Mouse (Mus musculus): Measurements from ENCODE around the gene Pnpla2. TPM values are rescaled to one million over a fixed set of nuclear protein-coding genes. Genes with fewer than 3 reads are reported as not detected.
A peak's percentile ranks its signal among the peaks of the same experiment; 100 is the strongest.

Pnpla2 gene
- total and polyA plus RNA-seq, 2 experiments from 2014 or later = 63.8 to 159 TPM

DNA sequence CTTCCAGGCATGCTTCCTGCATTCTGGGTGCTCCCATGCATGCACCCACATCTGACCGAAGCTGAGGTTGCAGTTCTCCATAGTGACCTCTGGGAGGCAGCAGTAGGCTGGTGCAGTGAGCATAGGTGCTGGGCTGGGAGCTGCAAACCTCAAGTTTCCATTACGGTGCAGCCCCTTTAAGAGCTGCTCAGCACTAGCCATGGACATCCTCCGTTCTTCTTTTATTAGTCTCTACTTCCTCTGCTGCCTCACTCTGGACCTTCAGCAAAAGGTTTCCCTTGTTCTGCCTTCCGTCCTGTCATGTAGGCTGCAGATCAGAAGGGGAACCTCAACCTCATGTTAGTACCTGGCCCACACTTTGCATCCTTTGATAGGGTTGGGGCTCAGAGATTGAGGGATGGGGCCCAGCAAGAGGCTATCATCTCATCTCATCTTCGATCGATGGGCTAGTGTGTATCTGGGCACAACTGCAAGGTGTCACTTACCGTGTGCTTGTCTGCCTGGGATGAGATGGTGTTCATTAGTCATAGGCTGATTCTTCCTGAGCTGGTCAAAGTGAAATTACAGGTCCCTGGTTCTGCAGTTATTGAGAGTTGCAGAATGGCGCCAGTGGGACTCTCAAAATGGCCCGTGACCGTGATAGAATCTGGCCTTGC is 26.0 kb downstream of the Pnpla2 start:
- peak; percentile 94 for TF ChIP-seq CTCF (IDR thresholded peaks at IDR 0.05; ENCODE audit: low read depth)
- no peak for TF ChIP-seq EP300 (IDR thresholded peaks at IDR 0.05; ENCODE audit: low read depth)
- ATAC-seq (ENCODE audit: insufficient read depth, low read depth) (peak; percentile 31), DNase-seq (ENCODE audit: low spot score) (peak; percentile 88)
- WGBS = 10% methylated on average over 10 of the region's 10 CpGs
- H3K36me3 ChIP-seq (replicated peaks; ENCODE audit: control insufficient read depth, insufficient read depth, low read length) = 0 out of 2 replicates have a peak, but pooled peaks cover under 1% of the 10 kb centered on the region
- no peak overlapping the region for H3K27ac ChIP-seq (ENCODE audit: low read depth)
- no peaks in the 10 kb centered on the region; the same call in 1 of the 2 replicates for H3K27me3 ChIP-seq (ENCODE audit: control insufficient read depth, insufficient read depth, low read length)
- H3K4me1 ChIP-seq (ENCODE audit: control insufficient read depth, insufficient read depth) = peaks cover 42% of the 10 kb centered on the region
- peak overlapping the region; percentile 98 for H3K4me2 ChIP-seq (ENCODE audit: low read depth, low read length)
- H3K9ac ChIP-seq (replicated peaks; ENCODE audit: low read depth, low read length) = no peak overlapping the region
- H3K4me3 ChIP-seq (ENCODE audit: low read depth, low read length) = peak overlapping the region; percentile 52
- no peaks in the 10 kb centered on the region for H3K9me3 ChIP-seq (replicated peaks; ENCODE audit: control insufficient read depth, low read length)

DNA sequence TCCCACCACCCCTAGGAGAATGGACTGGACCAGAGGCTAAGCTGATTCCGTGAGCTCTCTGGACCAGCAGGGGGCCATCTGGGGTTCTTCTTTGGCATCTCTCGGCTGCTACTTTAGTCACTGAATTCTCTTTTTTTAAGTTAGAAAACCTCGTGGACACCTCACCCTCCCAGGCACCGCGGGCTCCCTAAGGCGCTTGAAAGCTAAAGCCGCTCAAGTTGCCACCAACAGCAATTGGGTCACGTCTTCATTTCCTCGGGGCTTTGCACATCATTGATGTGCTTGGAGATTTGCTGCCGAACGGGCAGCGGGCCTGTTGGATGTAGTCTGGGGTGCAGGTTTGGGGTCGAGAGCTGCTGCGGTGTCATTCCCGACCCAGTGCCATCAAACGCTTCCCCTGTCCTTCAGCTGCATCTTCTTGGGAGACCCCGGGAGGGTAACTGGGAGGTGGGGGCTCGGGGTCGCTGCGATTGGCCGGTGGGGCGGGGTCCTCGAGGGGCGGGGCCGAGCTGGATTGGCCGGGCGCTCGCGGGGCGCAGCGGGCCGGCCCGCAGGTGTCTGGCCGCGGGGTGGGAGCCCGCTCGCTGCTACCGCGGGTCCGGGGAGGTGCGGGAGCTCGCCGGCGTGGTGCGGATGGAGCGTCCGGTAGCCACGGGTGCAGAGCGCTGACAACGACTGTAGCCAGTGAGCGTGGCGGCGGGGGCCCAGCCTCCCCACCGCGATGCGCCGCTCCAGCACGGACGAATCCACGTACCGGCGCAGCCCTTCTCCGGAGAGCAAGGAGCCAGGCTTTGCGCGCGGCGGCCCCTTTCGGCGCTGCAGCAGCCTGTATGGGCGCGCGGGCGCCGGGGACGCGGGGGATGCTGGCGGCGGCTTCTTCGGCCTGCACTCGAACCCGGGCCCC is 26.8 kb downstream of the Pnpla2 start:
- Histone ChIP-seq H3K9ac (replicated peaks; ENCODE audit: low read depth, low read length) (peak overlapping the region; percentile 45; the same call in 1 of the 2 replicates), H3K4me2 (ENCODE audit: low read depth, low read length) (peak overlapping the region; percentile 98), H3K9me3 (replicated peaks; ENCODE audit: control insufficient read depth, low read length) (no peaks in the 10 kb centered on the region), H3K4me3 (ENCODE audit: low read depth, low read length) (peak overlapping the region; percentile 52), H3K36me3 (replicated peaks; ENCODE audit: control insufficient read depth, insufficient read depth, low read length) (0 out of 2 replicates have a peak, but pooled peaks cover 7% of the 10 kb centered on the region), H3K4me1 (ENCODE audit: control insufficient read depth, insufficient read depth) (peaks cover 38% of the 10 kb centered on the region), H3K27me3 (ENCODE audit: control insufficient read depth, insufficient read depth, low read length) (no peaks in the 10 kb centered on the region; the same call in 1 of the 2 replicates), H3K27ac (ENCODE audit: low read depth) (no peak overlapping the region)
- no peak for DNase-seq (ENCODE audit: low spot score)
- under 1% methylated on average over 72 of the region's 81 CpGs for WGBS
- TF ChIP-seq EP300 (IDR thresholded peaks at IDR 0.05; ENCODE audit: low read depth) (no peak), CTCF (IDR thresholded peaks at IDR 0.05; ENCODE audit: low read depth) (peak; percentile 39)
- 0 out of 2 replicates have a peak, but pooled peaks have one; percentile 22 for ATAC-seq (ENCODE audit: insufficient read depth, low read depth)

- 0 out of 2 replicates have a peak, but pooled peaks cover 7% of the 10 kb centered on the region for H3K36me3 ChIP-seq (replicated peaks; ENCODE audit: control insufficient read depth, insufficient read depth, low read length)
- H3K27ac ChIP-seq (ENCODE audit: low read depth) = no peak overlapping the region
- H3K9me3 ChIP-seq (replicated peaks; ENCODE audit: control insufficient read depth, low read length) = no peaks in the 10 kb centered on the region
- H3K27me3 ChIP-seq (ENCODE audit: control insufficient read depth, insufficient read depth, low read length) = no peaks in the 10 kb centered on the region; the same call in 1 of the 2 replicates
- H3K4me1 ChIP-seq (ENCODE audit: control insufficient read depth, insufficient read depth) = peaks cover 30% of the 10 kb centered on the region
- no peak for DNase-seq (ENCODE audit: low spot score)
- peak overlapping the region; percentile 45; the same call in 1 of the 2 replicates for H3K9ac ChIP-seq (replicated peaks; ENCODE audit: low read depth, low read length)
- 18% methylated on average over 11 of the region's 11 CpGs for WGBS
- H3K4me2 ChIP-seq (ENCODE audit: low read depth, low read length) = peak overlapping the region; percentile 98
- no peak for ATAC-seq (ENCODE audit: insufficient read depth, low read depth)
- peak overlapping the region; percentile 52 for H3K4me3 ChIP-seq (ENCODE audit: low read depth, low read length)
- TF ChIP-seq EP300 (IDR thresholded peaks at IDR 0.05; ENCODE audit: low read depth) (no peak), CTCF (IDR thresholded peaks at IDR 0.05; ENCODE audit: low read depth) (no peak)
These were observed 27.6 kb downstream of the Pnpla2 start for GRCm38 (mm10) chr7:141482531-141483024.

GRCm38 (mm10) chr7:141483114-141483653 is 28.2 kb downstream of the Pnpla2 start:
- H3K9ac ChIP-seq (replicated peaks; ENCODE audit: low read depth, low read length) = no peak overlapping the region
- H3K36me3 ChIP-seq (replicated peaks; ENCODE audit: control insufficient read depth, insufficient read depth, low read length) = 0 out of 2 replicates have a peak, but pooled peaks cover 7% of the 10 kb centered on the region
- no peaks in the 10 kb centered on the region for H3K9me3 ChIP-seq (replicated peaks; ENCODE audit: control insufficient read depth, low read length)
- no peak overlapping the region for H3K4me3 ChIP-seq (ENCODE audit: low read depth, low read length)
- H3K27me3 ChIP-seq (ENCODE audit: control insufficient read depth, insufficient read depth, low read length) = no peaks in the 10 kb centered on the region; the same call in 1 of the 2 replicates
- ATAC-seq (ENCODE audit: insufficient read depth, low read depth) = no peak
- DNase-seq (ENCODE audit: low spot score) = no peak
- 79% methylated on average over 6 of the region's 6 CpGs for WGBS
- TF ChIP-seq CTCF (IDR thresholded peaks at IDR 0.05; ENCODE audit: low read depth) = no peak
- TF ChIP-seq EP300 (IDR thresholded peaks at IDR 0.05; ENCODE audit: low read depth) = no peak
- peaks cover 23% of the 10 kb centered on the region for H3K4me1 ChIP-seq (ENCODE audit: control insufficient read depth, insufficient read depth)
- no peak overlapping the region for H3K4me2 ChIP-seq (ENCODE audit: low read depth, low read length)
- H3K27ac ChIP-seq (ENCODE audit: low read depth) = no peak overlapping the region

Measured in heart, postnatal 0 days (tissue).